Mouse (Mus musculus): Measurements from ENCODE around the gene Nos2. TPM values are rescaled to one million over a fixed set of nuclear protein-coding genes. Genes with fewer than 3 reads are reported as not detected.

Gene Nos2
- polyA plus RNA-seq, 1 experiment from 2014 or later, result 1.1 TPM

DNA sequence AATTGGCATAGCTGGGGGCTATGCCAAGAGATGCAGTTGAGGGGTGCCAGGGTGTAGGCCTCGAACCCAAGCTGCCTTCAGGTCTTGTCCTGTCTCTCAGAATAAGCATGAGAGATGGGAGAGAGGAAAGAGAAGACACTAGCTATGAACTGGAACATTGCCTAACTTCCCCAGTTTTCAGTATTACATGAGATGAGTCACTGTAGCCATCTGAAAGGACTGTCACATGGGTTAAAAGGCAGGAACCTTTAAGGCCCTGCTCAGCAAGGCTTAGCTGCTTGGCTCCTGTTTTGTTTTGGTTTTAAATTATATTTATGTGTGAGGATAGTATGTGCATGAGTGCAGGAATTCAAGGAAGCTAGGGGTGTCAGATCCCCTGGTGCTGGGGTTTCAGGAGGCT is 4.2 kb upstream of the Nos2 start:
- Histone ChIP-seq H3K9me3 (ENCODE audit: control insufficient read depth, low read length) (no peaks in the 10 kb centered on the region), H3K4me3 (replicated peaks; ENCODE audit: low read length) (no peak overlapping the region), H3K9ac (no peak overlapping the region), H3K27ac (no peak overlapping the region), H3K4me1 (replicated peaks; ENCODE audit: control insufficient read depth, insufficient read depth, low read length) (no peaks in the 10 kb centered on the region), H3K27me3 (ENCODE audit: control insufficient read depth, insufficient read depth, low read length) (no peaks in the 10 kb centered on the region), H3K36me3 (replicated peaks; ENCODE audit: control insufficient read depth, insufficient read depth) (no peaks in the 10 kb centered on the region), H3K4me2 (replicated peaks) (no peak overlapping the region)
- 76% methylated on average over 1 of the region's 1 CpGs for WGBS
- DNase-seq (ENCODE audit: low spot score) (no peak), ATAC-seq (ENCODE audit: low FRiP score) (no peak)

DNA sequence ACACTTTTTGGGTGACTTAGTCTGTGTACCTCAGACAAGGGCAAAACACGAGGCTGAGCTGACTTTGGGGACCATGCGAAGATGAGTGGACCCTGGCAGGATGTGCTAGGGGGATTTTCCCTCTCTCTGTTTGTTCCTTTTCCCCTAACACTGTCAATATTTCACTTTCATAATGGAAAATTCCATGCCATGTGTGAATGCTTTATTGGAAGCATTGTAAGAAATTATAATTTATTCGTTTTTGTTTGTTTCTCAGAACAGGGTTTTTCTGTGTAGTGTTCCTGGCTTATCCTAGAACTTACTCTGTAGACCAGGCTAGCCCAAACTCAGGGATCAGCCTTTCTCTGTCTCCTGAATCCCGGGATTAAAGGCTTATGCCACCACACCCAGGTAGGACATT is 842 bp upstream of the Nos2 start:
- no peak for ATAC-seq (ENCODE audit: low FRiP score)
- no peaks in the 10 kb centered on the region for H3K9me3 ChIP-seq (ENCODE audit: control insufficient read depth, low read length)
- peaks cover 17% of the 10 kb centered on the region for H3K27me3 ChIP-seq (ENCODE audit: control insufficient read depth, insufficient read depth, low read length)
- no peak for DNase-seq (ENCODE audit: low spot score)
- no peaks in the 10 kb centered on the region for H3K4me1 ChIP-seq (replicated peaks; ENCODE audit: control insufficient read depth, insufficient read depth, low read length)
- WGBS, result 76% methylated on average over 4 of the region's 4 CpGs
- no peak overlapping the region for H3K4me2 ChIP-seq (replicated peaks)
- H3K27ac ChIP-seq, result no peak overlapping the region
- no peak overlapping the region for H3K9ac ChIP-seq
- H3K36me3 ChIP-seq (replicated peaks; ENCODE audit: control insufficient read depth, insufficient read depth), result no peaks in the 10 kb centered on the region
- no peak overlapping the region for H3K4me3 ChIP-seq (replicated peaks; ENCODE audit: low read length)

DNA sequence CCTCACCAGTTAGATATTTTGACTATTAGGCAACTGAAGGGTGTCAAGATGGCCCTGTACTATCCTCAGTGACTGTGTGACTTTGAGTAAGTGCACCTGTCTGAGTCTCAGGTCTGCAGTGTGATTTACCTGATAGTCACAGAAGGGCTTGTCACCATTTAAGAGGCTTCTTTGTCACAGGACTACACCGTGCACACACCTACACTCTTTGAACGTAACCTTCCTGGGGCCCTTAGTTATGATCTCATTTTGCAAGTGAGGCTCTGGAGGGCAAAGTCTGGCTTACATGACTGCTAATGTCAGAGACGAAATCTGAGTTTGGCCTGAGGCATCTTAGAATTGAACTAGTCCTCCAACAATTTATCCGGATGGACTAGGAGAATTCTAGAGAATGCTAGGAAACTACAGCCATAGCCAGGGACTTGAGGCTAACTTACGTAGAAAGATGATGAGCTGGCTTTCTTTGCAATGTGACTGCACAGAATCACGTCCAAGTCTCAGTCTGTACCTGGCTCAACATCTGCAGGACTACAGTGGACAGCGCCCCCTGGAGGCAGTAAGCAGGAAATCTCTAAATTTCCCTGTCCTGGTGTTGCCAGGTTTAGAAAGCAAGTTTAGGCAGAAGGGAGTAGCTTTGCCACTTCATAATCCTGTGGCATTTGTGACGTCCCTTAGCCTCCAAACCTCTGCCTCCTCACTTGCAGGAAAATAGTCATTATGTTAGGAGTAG is 2.3 kb downstream of the Nos2 start:
- H3K27ac ChIP-seq, result no peak overlapping the region
- H3K36me3 ChIP-seq (replicated peaks; ENCODE audit: control insufficient read depth, insufficient read depth), result no peaks in the 10 kb centered on the region
- DNase-seq (ENCODE audit: low spot score) (peak; percentile 64), ATAC-seq (ENCODE audit: low FRiP score) (no peak)
- H3K9ac ChIP-seq, result no peak overlapping the region
- peaks cover 41% of the 10 kb centered on the region for H3K27me3 ChIP-seq (ENCODE audit: control insufficient read depth, insufficient read depth, low read length)
- no peak overlapping the region for H3K4me3 ChIP-seq (replicated peaks; ENCODE audit: low read length)
- H3K9me3 ChIP-seq (ENCODE audit: control insufficient read depth, low read length), result no peaks in the 10 kb centered on the region
- 41% methylated on average over 8 of the region's 8 CpGs for WGBS
- H3K4me1 ChIP-seq (replicated peaks; ENCODE audit: control insufficient read depth, insufficient read depth, low read length), result no peaks in the 10 kb centered on the region
- no peak overlapping the region for H3K4me2 ChIP-seq (replicated peaks)

DNA sequence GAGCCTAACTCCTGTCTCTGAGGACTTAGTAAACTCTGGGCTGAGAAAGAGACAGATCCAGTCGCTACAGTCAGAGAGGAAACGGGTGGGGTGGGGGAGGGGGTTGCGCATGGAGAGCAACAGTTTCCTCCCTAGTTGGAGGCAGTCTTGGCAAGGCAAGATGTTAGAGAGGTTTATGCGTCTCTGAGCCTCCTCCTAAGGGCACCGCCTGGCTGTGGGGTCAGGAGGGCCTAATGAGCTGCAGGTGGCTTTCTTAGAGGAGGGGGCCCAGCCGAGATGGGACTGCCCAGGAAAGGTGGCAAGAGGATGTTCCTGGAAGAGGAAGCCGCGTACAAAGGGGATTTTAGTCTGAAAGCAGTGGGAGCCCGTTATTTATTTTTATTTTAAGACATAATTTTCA is 3.5 kb downstream of the Nos2 start:
- H3K9ac ChIP-seq, result no peak overlapping the region
- ATAC-seq (ENCODE audit: low FRiP score) (no peak), DNase-seq (ENCODE audit: low spot score) (no peak)
- WGBS, result 10% methylated on average over 9 of the region's 9 CpGs
- no peaks in the 10 kb centered on the region for H3K36me3 ChIP-seq (replicated peaks; ENCODE audit: control insufficient read depth, insufficient read depth)
- no peaks in the 10 kb centered on the region for H3K9me3 ChIP-seq (ENCODE audit: control insufficient read depth, low read length)
- no peak overlapping the region for H3K4me2 ChIP-seq (replicated peaks)
- H3K27me3 ChIP-seq (ENCODE audit: control insufficient read depth, insufficient read depth, low read length), result peaks cover 41% of the 10 kb centered on the region
- H3K4me1 ChIP-seq (replicated peaks; ENCODE audit: control insufficient read depth, insufficient read depth, low read length), result no peaks in the 10 kb centered on the region
- no peak overlapping the region for H3K4me3 ChIP-seq (replicated peaks; ENCODE audit: low read length)
- H3K27ac ChIP-seq, result no peak overlapping the region

DNA sequence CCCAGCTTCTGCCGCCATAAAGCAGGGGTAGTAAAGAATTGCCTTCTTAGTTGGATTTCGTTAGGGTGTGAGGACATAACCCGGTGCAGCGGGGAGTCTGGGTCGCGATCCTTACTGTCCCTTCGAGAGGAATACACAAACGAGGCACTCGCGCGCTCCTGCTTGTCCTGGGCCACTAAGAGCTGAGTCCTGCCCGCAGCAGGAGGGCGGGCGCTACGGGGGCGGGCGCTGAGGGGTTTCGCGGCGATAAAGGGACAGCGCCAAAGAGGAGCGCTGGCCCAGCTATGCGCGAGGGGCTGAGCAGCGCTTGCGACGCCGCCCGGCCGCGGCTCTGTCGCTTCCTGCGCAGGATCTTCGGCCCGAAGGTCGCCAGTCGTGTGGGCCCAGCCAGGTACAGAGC is 4.3 kb downstream of the Nos2 start:
- H3K4me1 ChIP-seq (replicated peaks; ENCODE audit: control insufficient read depth, insufficient read depth, low read length), result no peaks in the 10 kb centered on the region
- no peaks in the 10 kb centered on the region for H3K9me3 ChIP-seq (ENCODE audit: control insufficient read depth, low read length)
- ATAC-seq (ENCODE audit: low FRiP score) (no peak), DNase-seq (ENCODE audit: low spot score) (no peak)
- H3K36me3 ChIP-seq (replicated peaks; ENCODE audit: control insufficient read depth, insufficient read depth), result no peaks in the 10 kb centered on the region
- H3K9ac ChIP-seq, result no peak overlapping the region
- H3K27me3 ChIP-seq (ENCODE audit: control insufficient read depth, insufficient read depth, low read length), result peaks cover 41% of the 10 kb centered on the region
- H3K4me2 ChIP-seq (replicated peaks), result peak overlapping the region; percentile 54
- no peak overlapping the region for H3K27ac ChIP-seq
- peak overlapping the region; percentile 31 for H3K4me3 ChIP-seq (replicated peaks; ENCODE audit: low read length)
- under 1% methylated on average over 37 of the region's 37 CpGs for WGBS

DNA sequence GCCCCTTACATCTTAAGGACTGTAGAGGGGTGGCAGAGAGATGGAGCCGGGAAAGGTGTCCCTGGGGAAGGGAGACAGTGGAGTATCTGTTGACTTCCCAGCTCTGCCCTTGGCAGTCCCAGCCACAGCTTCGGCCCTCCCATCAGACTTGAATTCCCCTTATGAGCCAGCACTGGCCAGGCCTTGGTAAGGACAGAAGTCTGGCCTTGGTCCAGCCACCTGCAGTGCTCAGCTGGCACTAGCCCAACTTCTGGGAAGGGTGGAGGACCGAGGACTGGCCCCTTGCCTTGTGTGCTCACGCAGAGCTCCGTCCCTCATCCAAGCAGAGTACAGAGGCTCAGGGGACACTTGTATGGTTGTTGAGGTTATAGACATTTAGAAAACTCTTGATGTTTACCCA is 8.8 kb downstream of the Nos2 start:
- no peaks in the 10 kb centered on the region for H3K36me3 ChIP-seq (replicated peaks; ENCODE audit: control insufficient read depth, insufficient read depth)
- H3K9me3 ChIP-seq (ENCODE audit: control insufficient read depth, low read length), result no peaks in the 10 kb centered on the region
- no peak overlapping the region for H3K9ac ChIP-seq
- 55% methylated on average over 5 of the region's 5 CpGs for WGBS
- no peaks in the 10 kb centered on the region for H3K4me1 ChIP-seq (replicated peaks; ENCODE audit: control insufficient read depth, insufficient read depth, low read length)
- H3K4me2 ChIP-seq (replicated peaks), result no peak overlapping the region
- H3K27ac ChIP-seq, result no peak overlapping the region
- no peak overlapping the region for H3K4me3 ChIP-seq (replicated peaks; ENCODE audit: low read length)
- DNase-seq (ENCODE audit: low spot score) (peak; percentile 75), ATAC-seq (ENCODE audit: low FRiP score) (peak; percentile 60; the same call in 1 of the 2 replicates)
- peaks cover 28% of the 10 kb centered on the region for H3K27me3 ChIP-seq (ENCODE audit: control insufficient read depth, insufficient read depth, low read length)

DNA sequence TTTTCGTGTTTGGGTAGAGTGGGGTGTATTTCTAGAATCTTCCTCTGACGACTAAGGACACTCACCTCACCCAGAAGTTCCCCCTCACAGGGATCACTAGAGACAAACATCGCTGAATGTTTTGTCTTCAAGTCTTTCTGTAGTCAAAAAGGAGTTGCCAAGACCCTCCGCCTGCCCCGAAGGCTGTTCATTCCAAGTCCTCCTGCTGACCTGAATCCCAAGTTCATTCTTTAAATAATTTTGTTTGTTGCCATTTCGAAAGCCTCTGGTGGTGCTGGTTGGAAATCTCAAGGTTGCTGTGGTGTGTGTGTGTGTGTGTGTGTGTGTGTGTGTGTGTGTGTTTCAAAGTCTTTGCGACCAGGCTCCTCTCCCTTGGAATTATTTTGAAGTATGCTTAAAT is 13.7 kb downstream of the Nos2 start:
- Histone ChIP-seq H3K4me1 (replicated peaks; ENCODE audit: control insufficient read depth, insufficient read depth, low read length) (no peaks in the 10 kb centered on the region), H3K27ac (no peak overlapping the region), H3K27me3 (ENCODE audit: control insufficient read depth, insufficient read depth, low read length) (no peaks in the 10 kb centered on the region), H3K4me3 (replicated peaks; ENCODE audit: low read length) (no peak overlapping the region), H3K9ac (no peak overlapping the region), H3K9me3 (ENCODE audit: control insufficient read depth, low read length) (no peaks in the 10 kb centered on the region), H3K36me3 (replicated peaks; ENCODE audit: control insufficient read depth, insufficient read depth) (no peaks in the 10 kb centered on the region), H3K4me2 (replicated peaks) (no peak overlapping the region)
- WGBS, result 82% methylated on average over 7 of the region's 7 CpGs
- no peak for DNase-seq (ENCODE audit: low spot score)
- ATAC-seq (ENCODE audit: low FRiP score), result no peak

DNA sequence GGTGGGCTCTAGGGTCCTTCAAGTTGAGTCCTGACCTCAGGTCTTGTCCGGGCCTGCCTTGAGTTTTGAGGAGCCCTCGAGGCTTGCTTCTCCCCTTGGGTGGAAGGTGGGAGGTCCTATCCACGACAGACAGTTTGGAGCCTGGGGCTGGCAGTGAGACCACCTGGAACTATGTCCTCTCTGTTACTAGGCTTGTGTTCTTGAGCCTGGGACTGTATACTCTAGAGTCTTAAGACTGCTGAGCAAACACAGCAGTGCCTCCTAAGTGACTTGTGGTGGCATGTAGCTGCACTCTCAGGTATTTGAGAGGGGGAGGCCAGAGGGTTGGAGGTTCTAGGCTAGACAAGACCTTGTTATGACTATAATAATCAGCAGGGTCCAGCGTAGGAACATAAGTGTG is 14.1 kb downstream of the Nos2 start:
- Histone ChIP-seq H3K4me2 (replicated peaks) (no peak overlapping the region), H3K27ac (peak overlapping the region; percentile 9; the same call in 1 of the 2 replicates), H3K27me3 (ENCODE audit: control insufficient read depth, insufficient read depth, low read length) (no peaks in the 10 kb centered on the region), H3K9ac (no peak overlapping the region), H3K4me3 (replicated peaks; ENCODE audit: low read length) (no peak overlapping the region), H3K36me3 (replicated peaks; ENCODE audit: control insufficient read depth, insufficient read depth) (no peaks in the 10 kb centered on the region), H3K4me1 (replicated peaks; ENCODE audit: control insufficient read depth, insufficient read depth, low read length) (no peaks in the 10 kb centered on the region), H3K9me3 (ENCODE audit: control insufficient read depth, low read length) (no peaks in the 10 kb centered on the region)
- DNase-seq (ENCODE audit: low spot score) (no peak), ATAC-seq (ENCODE audit: low FRiP score) (no peak)
- 88% methylated on average over 4 of the region's 4 CpGs for WGBS

DNA sequence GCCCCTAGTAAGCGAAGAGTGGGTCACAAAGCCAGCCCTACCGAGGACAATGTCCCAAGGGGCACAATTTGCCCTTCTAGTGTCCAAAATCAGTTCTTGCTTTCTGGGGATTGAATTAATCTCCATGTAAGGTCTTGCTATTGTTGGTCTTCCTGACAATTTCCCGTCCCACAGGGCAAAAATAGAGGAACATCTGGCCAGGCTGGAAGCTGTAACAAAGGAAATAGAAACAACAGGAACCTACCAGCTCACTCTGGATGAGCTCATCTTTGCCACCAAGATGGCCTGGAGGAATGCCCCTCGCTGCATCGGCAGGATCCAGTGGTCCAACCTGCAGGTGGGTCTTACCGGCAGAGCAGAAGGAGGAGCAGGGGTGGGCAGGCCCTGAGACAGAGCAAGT is 14.6 kb downstream of the Nos2 start:
- Histone ChIP-seq H3K4me3 (replicated peaks; ENCODE audit: low read length) (no peak overlapping the region), H3K9me3 (ENCODE audit: control insufficient read depth, low read length) (no peaks in the 10 kb centered on the region), H3K27me3 (ENCODE audit: control insufficient read depth, insufficient read depth, low read length) (no peaks in the 10 kb centered on the region), H3K4me2 (replicated peaks) (no peak overlapping the region), H3K36me3 (replicated peaks; ENCODE audit: control insufficient read depth, insufficient read depth) (no peaks in the 10 kb centered on the region), H3K4me1 (replicated peaks; ENCODE audit: control insufficient read depth, insufficient read depth, low read length) (no peaks in the 10 kb centered on the region), H3K27ac (no peak overlapping the region), H3K9ac (no peak overlapping the region)
- no peak for DNase-seq (ENCODE audit: low spot score)
- no peak for ATAC-seq (ENCODE audit: low FRiP score)
- 78% methylated on average over 6 of the region's 6 CpGs for WGBS

DNA sequence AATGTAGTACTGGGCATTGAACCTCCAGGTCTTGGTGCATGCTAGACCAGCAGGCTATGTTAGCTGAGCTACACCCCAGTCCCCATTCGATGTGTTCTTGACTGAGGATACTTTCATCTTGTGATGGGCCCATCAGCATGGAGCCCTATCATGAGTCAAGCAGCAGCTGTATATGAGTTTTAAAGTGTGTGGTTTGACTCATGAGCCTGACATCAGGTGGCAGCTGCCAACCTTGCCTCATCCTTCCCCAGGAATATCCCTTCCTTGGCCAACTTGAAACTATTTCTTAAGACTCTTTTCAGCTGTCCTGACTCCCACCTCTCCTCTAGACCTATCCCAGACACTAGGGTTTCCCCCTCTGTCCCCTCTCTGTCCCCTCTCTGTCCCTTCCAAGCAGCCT is 22.5 kb downstream of the Nos2 start:
- Histone ChIP-seq H3K4me2 (replicated peaks) (no peak overlapping the region), H3K27ac (no peak overlapping the region), H3K36me3 (replicated peaks; ENCODE audit: control insufficient read depth, insufficient read depth) (no peaks in the 10 kb centered on the region), H3K9ac (no peak overlapping the region), H3K4me1 (replicated peaks; ENCODE audit: control insufficient read depth, insufficient read depth, low read length) (no peaks in the 10 kb centered on the region), H3K4me3 (replicated peaks; ENCODE audit: low read length) (no peak overlapping the region), H3K9me3 (ENCODE audit: control insufficient read depth, low read length) (no peaks in the 10 kb centered on the region), H3K27me3 (ENCODE audit: control insufficient read depth, insufficient read depth, low read length) (no peaks in the 10 kb centered on the region)
- ATAC-seq (ENCODE audit: low FRiP score) (no peak), DNase-seq (ENCODE audit: low spot score) (no peak)
- WGBS, result 96% methylated on average over 1 of the region's 1 CpGs

All from hindbrain, embryonic 14.5 days (tissue).